Mouse (Mus musculus) hindlimb bud, embryonic 11.5 days (tissue): Measurements from ENCODE around the gene Snapc3.

Source experiments
- DNase-seq: peaks from one replicate; pipeline ENCODE4 v3.0.0-alpha.2; 2012; ENCODE audit warnings: low read depth, low spot score; ENCODE audit errors: extremely low spot score

The Snapc3 gene

GRCm38 (mm10) chr4:83417160-83417819 is at the start of gene Snapc3:
Gene Snapc3 (plus strand): TSS chr4:83417724.
- peak; percentile 67 for DNase-seq

- DNase-seq, result no peak
Measured at GRCm38 (mm10) chr4:83373381-83373780, 44.1 kb upstream of the Snapc3 start.

- no peak for DNase-seq
Measured at GRCm38 (mm10) chr4:83375650-83376049, 41.9 kb upstream of the Snapc3 start.

- no peak for DNase-seq
Measured at GRCm38 (mm10) chr4:83376461-83377015, 41.0 kb upstream of the Snapc3 start.

- no peak for DNase-seq
Measured at GRCm38 (mm10) chr4:83379036-83379435, 38.5 kb upstream of the Snapc3 start.

GRCm38 (mm10) chr4:83379746-83380145 is 37.8 kb upstream of the Snapc3 start:
- DNase-seq, result no peak

GRCm38 (mm10) chr4:83380266-83380665 is 37.3 kb upstream of the Snapc3 start:
- no peak for DNase-seq

GRCm38 (mm10) chr4:83383899-83384490 is 33.5 kb upstream of the Snapc3 start:
- no peak for DNase-seq

- no peak for DNase-seq
Measured at GRCm38 (mm10) chr4:83385091-83385490, 32.4 kb upstream of the Snapc3 start.

- no peak for DNase-seq
Measured at GRCm38 (mm10) chr4:83390551-83390950, 27.0 kb upstream of the Snapc3 start.

- DNase-seq, result no peak
Measured at GRCm38 (mm10) chr4:83391956-83392355, 25.6 kb upstream of the Snapc3 start.

- no peak for DNase-seq
Measured at GRCm38 (mm10) chr4:83393733-83394132, 23.8 kb upstream of the Snapc3 start.

GRCm38 (mm10) chr4:83396346-83396745 is 21.2 kb upstream of the Snapc3 start:
- DNase-seq, result no peak

GRCm38 (mm10) chr4:83396996-83397770 is 20.3 kb upstream of the Snapc3 start:
- no peak for DNase-seq

GRCm38 (mm10) chr4:83398527-83398926 is 19.0 kb upstream of the Snapc3 start:
- no peak for DNase-seq

GRCm38 (mm10) chr4:83400691-83401595 is 16.6 kb upstream of the Snapc3 start:
- no peak for DNase-seq

- DNase-seq, result no peak
Measured at GRCm38 (mm10) chr4:83401712-83402111, 15.8 kb upstream of the Snapc3 start.

- no peak for DNase-seq
Measured at GRCm38 (mm10) chr4:83407688-83408087, 9.8 kb upstream of the Snapc3 start.

GRCm38 (mm10) chr4:83409867-83410505 is 7.5 kb upstream of the Snapc3 start:
- no peak for DNase-seq

GRCm38 (mm10) chr4:83412060-83412459 is 5.5 kb upstream of the Snapc3 start:
- no peak for DNase-seq
